Mouse (Mus musculus) stomach, postnatal 0 days (tissue): ENCODE data around the gene Kcnj11.
A peak's percentile ranks its signal among the peaks of the same experiment; 100 is the strongest.

Experiments
- CTCF ChIP-seq: IDR thresholded peaks from 2 replicates; pipeline ENCODE4 v1.5.1; 2016; ENCODE audit warnings: antibody characterized with exemption, low read depth, mild to moderate bottlenecking, moderate library complexity
- EP300 ChIP-seq: optimal IDR thresholded peaks from 2 replicates; pipeline ENCODE3; 2016; ENCODE audit warnings: antibody characterized with exemption

- TF ChIP-seq EP300 (no peak), CTCF (peak; percentile 28; the same call in 1 of the 2 replicates)
Measured at GRCm38 (mm10) chr7:46130723-46131122, 30.2 kb upstream of the Kcnj11 start.
